Mouse (Mus musculus) kidney, embryonic 16.5 days (tissue): ENCODE measurements around the gene Anxa5. TPM values are rescaled to one million over a fixed set of nuclear protein-coding genes. Genes with fewer than 3 reads are reported as not detected.

Experiments
- ATAC-seq: fragments of 200-750 bp; cut with Nextera tagmentation; 2 replicates; pipeline ENCODE4 v1.8.0; 2017; ENCODE audit warnings: moderate TSS enrichment; ENCODE audit not compliant: low FRiP score, low TSS enrichment
- H3K27ac ChIP-seq: fragments of 300-500 bp; sonication (generic); 2 replicates; pipeline ENCODE4 v1.5.1; 2014; ENCODE audit warnings: low read length
- H3K27me3 ChIP-seq: fragments of 300-500 bp; sonication (generic); 2 replicates; pipeline ENCODE4 v1.6.1; 2014; ENCODE audit warnings: low read length, control low read depth, mixed read lengths; ENCODE audit not compliant: insufficient read depth
- H3K36me3 ChIP-seq: fragments of 300-500 bp; sonication (generic); 2 replicates; pipeline ENCODE4 v1.6.1; 2014; ENCODE audit warnings: low read length, control low read depth, mixed read lengths; ENCODE audit not compliant: insufficient read depth
- H3K4me1 ChIP-seq: fragments of 300-500 bp; sonication (generic); 2 replicates; pipeline ENCODE4 v1.6.1; 2014; ENCODE audit warnings: low read length, control low read depth, mixed read lengths; ENCODE audit not compliant: insufficient read depth
- H3K4me2 ChIP-seq: fragments of 300-500 bp; sonication (generic); replicated peaks from 2 replicates; pipeline ENCODE4 v1.6.1; 2014; ENCODE audit warnings: low read depth, low read length
- H3K4me3 ChIP-seq: fragments of 300-500 bp; sonication (generic); 2 replicates; pipeline ENCODE4 v1.5.1; 2014; ENCODE audit warnings: mild to moderate bottlenecking, low read length
- H3K9ac ChIP-seq: fragments of 300-500 bp; sonication (generic); replicated peaks from 2 replicates; pipeline ENCODE4 v1.6.1; 2014; ENCODE audit warnings: low read length
- H3K9me3 ChIP-seq: fragments of 300-500 bp; sonication (generic); 2 replicates; pipeline ENCODE4 v1.6.1; 2016; ENCODE audit warnings: low read length, control low read depth
- WGBS: fragments of 180-500 bp; shearing (Covaris S2); extraction: QIAGEN DNeasy Blood & Tissue Kit; methylation state at CpG from one replicate; pipeline ENCODE4 v1.1.7; 2014; 5-methylcytosine and 5-hydroxymethylcytosine counted together
- polyA plus RNA-seq: library from polyadenylated mRNA; unstranded; fragments of >200 nt; fragmentation: Nextera tagmentation; extraction: Ambion mirVana; gene quantifications from 2 replicates; pipeline ENCODE4 v1.2.1, GENCODE M21; 2015

The Anxa5 gene
- polyA plus RNA-seq, 1 experiment from 2014 or later: 434 TPM

DNA sequence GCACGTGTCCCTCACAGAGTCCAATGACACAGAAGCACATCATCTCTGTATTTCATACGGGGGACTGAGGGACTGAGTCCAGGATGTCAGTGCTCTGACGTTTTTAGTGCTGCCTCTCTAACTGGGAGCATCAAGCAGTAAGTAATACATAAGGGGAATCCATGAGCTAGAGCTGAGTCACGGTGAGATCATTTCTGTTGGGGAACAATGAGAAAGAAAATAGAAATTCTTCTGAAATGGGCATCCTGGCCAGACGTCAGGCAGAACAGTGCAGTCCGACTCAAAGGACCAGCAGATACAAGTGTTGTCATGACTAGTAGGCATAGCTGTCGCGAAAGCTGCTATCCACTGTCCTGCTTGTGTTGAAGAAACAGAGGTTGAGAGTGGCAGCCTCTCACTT lies 25.3 kb upstream of the Anxa5 start:
- 81% methylated on average over 8 of the region's 8 CpGs for WGBS
- H3K9me3 ChIP-seq: no peaks in the 10 kb centered on the region
- no peak for ATAC-seq

DNA sequence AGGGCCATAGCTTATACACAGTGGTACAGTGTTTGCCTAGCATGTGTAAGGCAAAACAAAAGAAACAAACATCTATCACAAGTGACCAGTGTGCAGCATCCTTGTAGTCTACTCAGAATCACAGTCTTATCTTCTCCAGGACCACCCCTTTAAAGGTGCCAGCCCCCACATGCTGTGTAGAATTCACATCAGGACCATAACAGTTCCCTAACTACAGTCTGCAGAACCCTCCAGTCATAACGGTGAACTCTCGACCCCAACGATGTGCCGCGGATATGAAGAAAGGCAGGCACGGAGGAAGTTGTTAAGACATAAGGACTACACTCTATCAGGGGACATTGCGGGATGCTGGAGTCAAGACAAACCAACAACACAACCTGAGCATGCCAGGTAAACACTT lies 23.7 kb upstream of the Anxa5 start:
- Histone ChIP-seq H3K9ac (no peak overlapping the region), H3K4me3 (no peak overlapping the region), H3K27ac (no peak overlapping the region), H3K4me1 (no peaks in the 10 kb centered on the region), H3K9me3 (no peaks in the 10 kb centered on the region), H3K36me3 (no peaks in the 10 kb centered on the region), H3K27me3 (no peaks in the 10 kb centered on the region), H3K4me2 (no peak overlapping the region)
- ATAC-seq: no peak
- WGBS: 92% methylated on average over 7 of the region's 7 CpGs

More for the DNA sequence above, 25.3 kb upstream of the Anxa5 start:
- Histone ChIP-seq H3K4me2 (no peak overlapping the region), H3K4me1 (no peaks in the 10 kb centered on the region), H3K27ac (no peak overlapping the region), H3K27me3 (no peaks in the 10 kb centered on the region), H3K9ac (no peak overlapping the region), H3K4me3 (no peak overlapping the region), H3K36me3 (no peaks in the 10 kb centered on the region)

DNA sequence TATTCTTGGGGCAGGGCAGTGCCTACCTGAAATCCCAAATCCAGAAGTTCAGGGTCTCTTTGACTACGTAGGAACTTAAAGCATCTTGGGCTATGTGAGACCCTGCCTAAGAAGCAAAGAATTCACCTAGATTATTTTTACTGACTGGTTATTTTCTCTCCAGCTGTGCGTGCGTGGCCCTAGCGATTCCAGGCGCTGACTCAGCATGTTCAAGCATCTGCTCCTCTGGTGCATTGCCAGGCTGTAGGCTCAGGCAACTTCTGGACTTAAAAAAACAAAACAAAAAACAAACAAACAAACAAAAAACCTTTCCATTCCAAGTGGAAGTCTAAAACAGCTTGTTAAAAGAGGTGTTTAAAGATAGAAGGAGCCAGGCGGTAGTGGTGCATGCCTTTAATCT lies 22.5 kb upstream of the Anxa5 start:
- Histone ChIP-seq H3K4me1 (no peaks in the 10 kb centered on the region), H3K27ac (no peak overlapping the region), H3K27me3 (no peaks in the 10 kb centered on the region), H3K9ac (no peak overlapping the region), H3K4me2 (no peak overlapping the region), H3K4me3 (no peak overlapping the region), H3K9me3 (no peaks in the 10 kb centered on the region), H3K36me3 (no peaks in the 10 kb centered on the region)
- WGBS: 87% methylated on average over 6 of the region's 6 CpGs
- ATAC-seq: no peak

DNA sequence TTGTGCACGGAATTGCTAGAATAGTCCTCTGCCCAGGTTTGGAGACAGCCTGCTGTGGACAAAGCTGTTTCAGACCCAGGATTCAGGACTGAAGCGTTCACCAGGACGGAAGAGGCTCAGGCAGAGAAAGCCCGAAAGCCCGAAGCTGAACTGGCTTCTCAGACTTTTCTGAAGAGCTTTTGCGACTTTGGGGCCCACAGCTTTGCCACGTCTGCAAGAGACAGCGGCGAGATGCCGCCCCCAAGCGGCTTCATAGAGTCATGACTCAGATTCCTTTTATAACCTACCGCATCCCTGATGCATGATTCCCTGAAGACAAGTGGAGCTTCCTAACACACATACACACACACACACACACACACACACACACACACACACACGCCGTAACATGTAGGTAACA lies 21.1 kb upstream of the Anxa5 start:
- Histone ChIP-seq H3K4me1 (no peaks in the 10 kb centered on the region), H3K36me3 (no peaks in the 10 kb centered on the region), H3K4me2 (0 out of 2 replicates have a peak overlapping the region, but pooled peaks have one; percentile 17), H3K27ac (no peak overlapping the region), H3K27me3 (no peaks in the 10 kb centered on the region), H3K4me3 (no peak overlapping the region), H3K9me3 (no peaks in the 10 kb centered on the region), H3K9ac (no peak overlapping the region)
- 16% methylated on average over 14 of the region's 14 CpGs for WGBS
- ATAC-seq: peak; percentile 44; the same call in 1 of the 2 replicates

DNA sequence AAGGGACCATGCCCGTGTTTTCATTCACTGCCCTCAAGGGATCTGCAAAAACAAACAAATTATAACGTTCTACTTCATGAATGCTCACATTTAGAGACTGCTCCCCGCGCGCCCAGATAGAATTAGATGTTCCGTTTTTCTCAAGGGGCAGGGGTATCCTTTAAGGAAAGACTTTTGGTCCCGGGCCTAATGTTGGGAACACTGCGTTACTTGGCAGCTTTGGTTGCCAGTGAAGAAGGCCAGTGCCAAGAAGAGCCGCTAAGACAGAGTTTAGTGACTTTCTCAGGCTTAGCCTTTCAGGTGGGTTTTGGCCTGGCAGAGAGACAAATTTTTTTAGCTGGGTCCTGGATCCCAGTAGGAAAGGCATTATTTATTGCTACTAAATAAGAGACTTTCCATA lies 20.6 kb upstream of the Anxa5 start:
- H3K9ac ChIP-seq: no peak overlapping the region
- no peaks in the 10 kb centered on the region for H3K27me3 ChIP-seq
- no peak overlapping the region for H3K4me2 ChIP-seq
- no peaks in the 10 kb centered on the region for H3K4me1 ChIP-seq
- no peak for ATAC-seq
- 86% methylated on average over 9 of the region's 9 CpGs for WGBS
- H3K9me3 ChIP-seq: no peaks in the 10 kb centered on the region
- no peaks in the 10 kb centered on the region for H3K36me3 ChIP-seq
- no peak overlapping the region for H3K27ac ChIP-seq
- no peak overlapping the region for H3K4me3 ChIP-seq

DNA sequence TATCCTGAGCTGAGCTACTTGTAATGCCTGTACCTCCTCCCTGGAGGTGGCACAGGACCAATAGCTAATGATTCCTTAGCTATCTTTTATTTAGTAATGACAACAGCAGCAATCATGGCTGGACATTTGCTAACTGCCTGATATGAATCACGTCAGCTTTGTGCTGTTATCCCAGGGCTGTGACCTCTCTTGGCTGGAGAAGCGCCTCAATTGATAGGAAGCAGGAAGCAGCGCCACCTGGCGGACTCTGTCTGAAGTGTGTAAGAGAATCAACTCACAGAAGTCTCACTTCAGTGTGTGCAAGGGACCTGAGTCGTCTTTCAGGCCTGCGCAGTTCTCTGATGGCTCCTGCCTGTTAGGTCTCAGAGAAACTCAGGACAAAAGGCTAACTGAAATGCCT lies 19.7 kb upstream of the Anxa5 start:
- H3K9ac ChIP-seq: 0 out of 2 replicates have a peak overlapping the region, but pooled peaks have one; percentile 18
- ATAC-seq: peak; percentile 83

DNA sequence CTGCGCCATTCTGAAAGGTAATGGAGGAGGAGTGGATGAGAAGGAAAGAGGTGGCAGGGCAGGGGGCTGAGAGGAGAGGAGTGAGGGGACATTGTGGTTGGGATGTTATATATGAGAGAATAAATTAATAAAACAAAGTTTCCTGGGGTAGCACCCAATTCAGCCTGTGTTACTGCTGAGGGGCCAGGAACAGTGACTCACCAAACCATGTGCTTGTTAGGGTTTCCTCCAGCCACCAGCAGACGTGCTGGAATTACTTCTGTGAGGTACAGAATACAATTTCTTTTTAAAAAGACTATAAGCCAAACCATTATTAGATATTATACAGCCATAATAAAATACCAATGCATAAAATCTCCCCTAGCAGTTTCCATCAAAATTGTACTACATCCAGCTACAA lies 18.9 kb upstream of the Anxa5 start:
- Histone ChIP-seq H3K36me3 (no peaks in the 10 kb centered on the region), H3K4me3 (no peak overlapping the region), H3K27me3 (no peaks in the 10 kb centered on the region), H3K4me2 (no peak overlapping the region), H3K9me3 (no peaks in the 10 kb centered on the region), H3K9ac (no peak overlapping the region), H3K27ac (no peak overlapping the region), H3K4me1 (no peaks in the 10 kb centered on the region)
- no peak for ATAC-seq
- WGBS: 81% methylated on average over 2 of the region's 2 CpGs

More for the DNA sequence above, 19.7 kb upstream of the Anxa5 start:
- no peak overlapping the region for H3K27ac ChIP-seq
- H3K9me3 ChIP-seq: no peaks in the 10 kb centered on the region
- WGBS: 8% methylated on average over 6 of the region's 6 CpGs
- H3K4me2 ChIP-seq: peak overlapping the region; percentile 32
- no peaks in the 10 kb centered on the region for H3K4me1 ChIP-seq
- no peak overlapping the region for H3K4me3 ChIP-seq
- H3K27me3 ChIP-seq: no peaks in the 10 kb centered on the region
- H3K36me3 ChIP-seq: no peaks in the 10 kb centered on the region

DNA sequence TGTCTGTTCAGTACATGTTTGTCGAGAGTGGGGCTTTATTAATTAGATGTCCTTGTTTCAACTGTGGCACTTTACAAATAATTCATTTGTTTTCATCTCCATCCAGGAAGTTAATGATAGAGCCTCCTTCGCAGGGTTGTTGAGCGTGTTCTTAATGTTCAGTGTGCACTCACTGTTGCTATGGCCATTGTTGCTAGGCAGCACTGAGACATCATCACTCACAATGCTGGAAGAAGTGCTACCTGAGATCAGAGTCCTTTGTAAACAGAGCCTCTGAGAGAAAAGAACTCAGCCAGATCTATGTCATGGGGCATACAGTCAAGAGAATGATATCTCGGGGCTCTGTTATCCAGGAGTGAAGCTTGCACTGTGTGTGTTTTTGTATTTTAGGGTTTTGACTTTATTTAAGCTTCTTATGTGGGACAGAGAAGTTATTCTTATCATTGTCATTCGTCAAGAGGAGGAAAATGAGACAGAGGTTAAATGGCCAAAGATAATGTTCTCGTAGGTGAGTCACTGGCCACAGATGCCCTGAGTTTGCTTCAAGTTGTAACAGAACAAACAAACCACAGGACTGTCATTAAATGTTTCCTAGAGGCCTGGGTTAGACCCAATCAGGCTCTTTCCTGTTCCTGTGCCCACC lies 18.1 kb upstream of the Anxa5 start:
- H3K27ac ChIP-seq: no peak overlapping the region
- H3K9ac ChIP-seq: no peak overlapping the region
- H3K4me3 ChIP-seq: no peak overlapping the region
- no peaks in the 10 kb centered on the region for H3K4me1 ChIP-seq
- no peaks in the 10 kb centered on the region for H3K9me3 ChIP-seq
- no peaks in the 10 kb centered on the region for H3K27me3 ChIP-seq
- ATAC-seq: no peak
- 63% methylated on average over 6 of the region's 6 CpGs for WGBS
- no peaks in the 10 kb centered on the region for H3K36me3 ChIP-seq
- H3K4me2 ChIP-seq: no peak overlapping the region

DNA sequence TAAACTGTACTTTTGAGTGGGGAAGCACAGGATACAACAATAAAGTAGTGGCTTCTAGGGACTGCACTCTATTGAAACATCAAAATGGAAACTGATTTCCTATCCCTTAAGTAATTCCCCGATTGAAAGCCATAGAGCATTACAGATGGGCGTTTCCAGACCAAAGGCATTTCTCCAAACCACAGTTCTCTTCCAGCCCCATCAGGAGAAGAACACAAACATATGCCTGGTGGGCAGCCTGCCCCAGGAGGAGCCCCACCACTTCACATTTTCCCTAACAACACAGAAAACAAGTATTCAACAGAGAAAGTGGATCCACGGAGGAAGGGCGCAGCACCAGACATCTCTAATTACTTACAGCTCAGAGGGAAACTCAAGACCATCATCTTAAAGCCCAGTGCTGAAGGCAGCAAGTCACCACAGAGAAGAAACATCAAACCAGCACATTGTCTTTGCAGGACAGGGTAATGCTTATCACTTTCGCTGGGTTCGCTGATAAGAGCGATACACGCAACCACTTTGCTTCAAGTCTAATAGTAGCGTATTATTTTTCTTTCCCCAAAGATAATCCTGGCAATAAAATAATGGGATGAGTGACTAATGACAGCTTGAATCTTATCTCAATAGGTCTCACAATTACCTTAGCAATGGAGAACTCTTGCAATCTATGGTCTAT lies 17.2 kb upstream of the Anxa5 start:
- H3K9me3 ChIP-seq: no peaks in the 10 kb centered on the region
- no peak overlapping the region for H3K9ac ChIP-seq
- H3K27me3 ChIP-seq: no peaks in the 10 kb centered on the region
- H3K27ac ChIP-seq: no peak overlapping the region
- no peak overlapping the region for H3K4me3 ChIP-seq
- ATAC-seq: no peak
- H3K4me2 ChIP-seq: no peak overlapping the region
- 83% methylated on average over 9 of the region's 9 CpGs for WGBS
- H3K4me1 ChIP-seq: no peaks in the 10 kb centered on the region
- no peaks in the 10 kb centered on the region for H3K36me3 ChIP-seq

DNA sequence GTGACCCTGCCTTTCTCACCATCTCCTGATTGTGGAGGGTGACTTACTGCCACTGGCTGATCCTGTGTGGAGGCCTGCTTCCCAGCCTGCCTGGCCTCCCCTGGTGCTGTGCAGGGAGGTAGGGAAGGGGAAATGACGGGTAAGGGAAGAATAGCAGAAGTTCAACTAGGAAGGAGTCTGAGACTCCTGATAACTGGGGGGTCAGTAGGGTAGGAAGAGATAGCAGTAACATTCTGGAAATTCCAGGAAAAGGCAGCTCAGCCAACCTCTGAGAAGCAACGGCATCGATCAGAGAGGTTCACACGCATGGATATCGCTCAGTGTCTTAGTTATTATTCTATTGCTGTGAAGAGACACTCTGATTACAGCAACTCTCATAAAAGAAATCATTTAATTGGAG lies 15.8 kb upstream of the Anxa5 start:
- Histone ChIP-seq H3K9ac (no peak overlapping the region), H3K4me1 (no peaks in the 10 kb centered on the region)
- no peak for ATAC-seq

More for the DNA sequence above, 15.8 kb upstream of the Anxa5 start:
- no peak overlapping the region for H3K4me3 ChIP-seq
- WGBS: 86% methylated on average over 5 of the region's 5 CpGs
- H3K27ac ChIP-seq: no peak overlapping the region
- H3K4me2 ChIP-seq: no peak overlapping the region
- no peaks in the 10 kb centered on the region for H3K27me3 ChIP-seq
- H3K9me3 ChIP-seq: no peaks in the 10 kb centered on the region
- H3K36me3 ChIP-seq: no peaks in the 10 kb centered on the region
